Mouse (Mus musculus) layer of hippocampus, postnatal 25 days (tissue): ENCODE measurements around the gene Olfr1512. TPM values are rescaled to one million over a fixed set of nuclear protein-coding genes. Genes with fewer than 3 reads are reported as not detected.
A peak's percentile ranks its signal among the peaks of the same experiment; 100 is the strongest.
"Not testable (repeated sequence)": the region's sequence is repeated elsewhere in the genome, so short reads cannot be mapped to it uniquely, and the experiment has no call there.

ENCODE experiments used
- DNase-seq, 2 experiments: peaks; one replicate each; pipeline ENCODE4 v3.0.0; 2022; ENCODE audit warnings: mixed read lengths in 2 of 2, low spot score in 1 of 2; ENCODE audit errors: extremely low spot score in 1 of 2
- total RNA-seq, 2 experiments: library from RNA; stranded (reverse); gene quantifications; 2 replicates each; pipeline ENCODE4 v1.2.3; 2021

The Olfr1512 gene
- not detected for total RNA-seq

DNA sequence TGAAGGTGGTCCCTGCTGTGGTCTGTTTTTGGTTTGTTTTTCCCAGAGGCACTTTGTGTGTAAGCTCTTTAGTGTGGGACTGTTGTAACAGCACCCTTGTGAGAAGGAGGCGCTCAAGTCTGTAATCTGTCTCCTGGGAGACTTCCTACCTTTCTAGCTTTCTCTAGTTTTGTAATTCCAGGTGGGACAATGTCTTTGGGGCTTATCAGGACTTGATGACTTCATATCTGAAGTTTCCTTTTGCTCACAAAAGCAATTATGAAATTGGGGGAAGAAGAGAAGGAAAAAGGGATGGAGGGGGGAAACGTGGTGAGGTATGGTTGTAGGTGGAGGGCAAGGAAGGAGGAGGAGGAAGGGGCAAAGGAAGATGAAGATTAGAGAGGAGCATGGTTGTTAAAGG, at the start of gene Olfr1512:
Gene Olfr1512 (minus strand): TSS at position 101 of the 400 bp plus-strand sequence.
- DNase-seq: no peak

DNA sequence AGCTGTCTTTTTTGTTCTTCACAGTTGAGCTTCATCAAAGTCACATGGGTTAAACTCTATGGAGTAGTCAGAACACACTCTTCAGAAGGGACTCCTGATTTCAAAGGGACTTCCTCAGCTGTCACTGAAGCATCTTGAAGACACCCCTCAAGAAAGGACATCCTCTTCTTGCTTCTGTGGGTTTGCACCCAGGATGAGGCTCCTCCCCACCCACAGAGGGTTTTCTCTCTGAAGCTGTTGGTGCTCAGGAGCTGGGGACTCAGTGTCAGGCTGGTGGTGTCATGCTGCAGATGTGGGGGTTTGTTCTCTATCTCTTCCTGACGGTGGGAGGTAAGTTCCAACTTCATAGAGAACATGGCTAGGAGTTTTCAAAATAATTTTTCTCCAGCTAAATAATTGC, 48.7 kb upstream of the Olfr1512 start:
- no peak for DNase-seq

DNA sequence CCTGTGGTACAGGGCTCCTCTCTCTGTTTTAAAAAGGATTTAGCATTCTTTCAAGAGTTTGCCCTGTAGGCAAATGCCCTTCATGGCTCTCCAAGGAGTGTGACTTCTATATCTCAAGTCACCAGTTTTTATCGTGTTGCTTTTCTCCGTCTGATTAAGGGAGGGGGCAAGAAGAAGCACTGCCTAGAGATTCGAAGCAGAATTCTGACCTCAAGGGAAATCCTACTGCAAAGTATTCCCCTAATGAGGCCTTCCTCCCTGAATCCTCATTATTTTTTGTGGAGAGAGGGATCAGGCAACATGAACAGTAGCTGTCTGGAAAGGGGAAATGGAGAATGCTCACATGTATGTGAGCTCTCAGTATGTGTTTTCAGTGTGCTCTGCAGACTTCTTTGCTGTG, 35.3 kb upstream of the Olfr1512 start, which contains the start of gene Olfr1510:
Gene Olfr1510 (minus strand): TSS at position 101 of the 400 bp plus-strand sequence.
- no peak for DNase-seq

DNA sequence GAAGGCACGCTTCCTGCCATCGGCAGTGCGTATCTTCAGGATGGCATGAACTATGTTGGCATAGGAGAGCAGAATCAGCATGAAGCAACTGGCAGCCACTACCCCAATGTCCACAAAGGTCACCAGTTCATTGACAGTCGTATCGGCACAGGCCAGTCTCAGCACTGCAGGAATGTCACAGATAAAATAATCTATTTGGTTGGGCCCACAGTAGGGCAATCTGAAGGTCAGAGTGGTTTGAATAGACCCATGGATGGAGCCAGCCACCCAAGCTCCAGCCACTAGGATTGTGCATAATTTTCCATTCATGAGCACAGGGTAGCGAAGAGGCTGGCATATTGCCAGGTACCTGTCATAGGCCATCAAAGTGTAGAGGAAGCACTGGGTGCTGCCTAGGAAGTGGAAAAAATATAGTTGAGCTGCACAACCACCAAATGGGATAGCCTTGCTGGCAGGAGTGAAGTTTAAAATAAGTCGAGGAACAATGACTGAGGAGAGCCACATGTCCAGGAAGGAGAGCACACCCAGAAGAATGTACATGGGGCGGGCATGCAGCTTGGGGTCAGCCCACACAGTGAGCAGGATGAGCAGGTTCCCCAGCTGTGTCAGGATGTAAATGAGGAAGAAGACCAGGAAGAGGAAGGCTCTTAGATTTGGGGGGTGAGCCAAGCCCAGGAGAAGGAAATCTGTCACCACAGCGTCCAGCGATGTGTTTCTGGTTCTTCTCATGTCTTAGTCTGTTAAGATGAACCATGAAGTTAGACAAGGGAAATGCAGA, 31.4 kb upstream of the Olfr1512 start:
- not testable (repeated sequence) for DNase-seq

DNA sequence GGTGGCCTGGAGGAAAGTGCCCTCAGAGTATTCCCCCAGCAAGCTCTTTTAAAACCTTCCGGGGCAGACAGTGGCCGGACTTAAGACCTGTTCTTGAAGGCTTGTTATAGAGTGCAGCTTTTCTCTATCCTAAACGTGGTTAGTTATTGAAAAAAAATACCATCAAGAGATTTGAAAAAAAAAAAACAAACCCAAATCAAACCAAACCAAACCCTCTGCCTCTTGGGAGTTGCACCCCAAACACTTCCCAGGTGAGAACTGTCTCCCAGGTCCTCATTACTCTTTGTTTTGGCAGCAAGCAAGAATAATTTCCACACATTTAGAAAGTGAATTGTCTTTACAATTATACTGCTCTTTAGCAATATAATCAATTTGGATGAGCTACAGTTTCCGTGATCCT, 18.3 kb upstream of the Olfr1512 start, which contains the start of gene Olfr1511:
Gene Olfr1511 (minus strand): TSS at position 101 of the 400 bp plus-strand sequence.
- DNase-seq: no peak

DNA sequence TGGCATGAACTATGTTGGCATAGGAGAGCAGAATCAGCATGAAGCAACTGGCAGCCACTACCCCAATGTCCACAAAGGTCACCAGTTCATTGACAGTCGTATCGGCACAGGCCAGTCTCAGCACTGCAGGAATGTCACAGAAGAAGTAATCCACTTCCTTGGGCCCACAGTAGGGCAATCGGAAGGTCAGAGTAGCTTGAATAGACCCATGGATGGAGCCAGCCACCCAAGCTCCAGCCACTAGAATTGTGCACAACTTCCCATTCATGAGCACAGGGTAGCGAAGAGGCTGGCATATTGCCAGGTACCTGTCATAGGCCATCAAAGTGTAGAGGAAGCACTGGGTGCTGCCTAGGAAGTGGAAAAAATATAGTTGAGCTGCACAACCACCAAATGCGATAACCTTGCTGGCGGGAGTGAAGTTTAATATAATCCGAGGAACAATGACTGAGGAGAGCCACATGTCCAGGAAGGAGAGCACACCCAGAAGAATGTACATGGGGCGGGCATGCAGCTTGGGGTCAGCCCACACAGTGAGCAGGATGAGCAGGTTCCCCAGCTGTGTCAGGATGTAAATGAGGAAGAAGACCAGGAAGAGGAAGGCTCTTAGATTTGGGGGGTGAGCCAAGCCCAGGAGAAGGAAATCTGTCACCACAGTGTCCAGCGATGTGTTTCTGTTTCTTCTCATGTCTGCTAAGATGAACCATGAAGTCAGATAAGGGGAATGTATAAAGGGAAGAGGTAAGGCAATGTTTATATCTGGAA, 11.3 kb upstream of the Olfr1512 start:
- DNase-seq: not testable (repeated sequence)

DNA sequence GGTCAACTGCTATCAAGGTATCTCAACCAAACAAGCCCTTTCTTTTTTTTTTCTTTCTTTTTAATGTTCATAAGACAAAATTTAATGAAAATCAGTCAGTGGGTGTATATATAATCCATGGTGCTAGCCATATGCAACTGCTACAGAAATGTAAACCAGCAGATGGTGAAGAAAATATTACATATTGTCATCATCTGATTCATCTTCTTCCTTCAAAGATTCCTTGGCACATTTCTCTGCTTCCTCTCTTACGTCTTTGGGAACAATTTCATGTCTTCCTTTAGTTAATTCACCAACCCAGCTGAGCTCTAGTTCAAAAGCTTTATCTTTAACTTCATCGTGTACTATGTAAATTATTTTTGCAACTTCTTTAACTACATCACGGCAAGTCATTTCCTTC, 10.2 kb downstream of the Olfr1512 start:
- no peak for DNase-seq

DNA sequence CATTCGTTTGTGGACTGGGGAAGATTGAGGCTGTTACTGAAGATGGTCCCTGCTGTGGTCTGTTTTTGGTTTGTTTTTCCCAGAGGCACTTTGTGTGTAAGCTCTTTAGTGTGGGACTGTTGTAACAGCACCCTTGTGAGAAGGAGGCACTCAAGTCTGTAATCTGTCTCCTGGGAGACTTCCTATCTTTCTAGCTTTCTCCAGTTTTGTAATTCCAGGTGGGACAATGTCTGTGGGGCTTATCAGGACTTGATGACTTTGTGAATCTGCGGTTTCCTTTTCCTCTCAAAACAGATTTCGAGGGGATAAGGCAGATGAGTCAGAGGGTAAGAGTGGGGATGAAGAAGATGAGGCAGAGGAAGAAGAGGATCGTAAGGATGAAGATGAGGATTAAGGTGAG, 22.7 kb downstream of the Olfr1512 start, which contains the start of gene Olfr1513:
Gene Olfr1513 (minus strand): TSS at position 101 of the 400 bp plus-strand sequence.
- no peak for DNase-seq

DNA sequence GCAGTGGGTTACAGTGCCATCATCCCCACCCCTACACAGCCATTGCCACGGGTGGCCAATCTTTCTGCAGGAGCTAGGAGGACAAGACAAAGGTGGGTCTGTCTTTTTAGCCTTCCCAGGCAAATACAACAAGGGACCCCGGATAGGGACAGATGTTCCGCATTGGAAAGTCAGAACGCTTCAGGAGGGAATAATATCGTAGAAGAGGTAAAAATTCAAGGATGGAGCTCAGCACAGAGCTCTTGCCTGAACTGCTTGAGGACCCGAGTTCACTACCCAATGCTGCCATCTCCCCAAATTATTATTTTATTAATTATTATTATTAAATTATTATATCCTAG, 39.5 kb downstream of the Olfr1512 start:
- no peak for DNase-seq

DNA sequence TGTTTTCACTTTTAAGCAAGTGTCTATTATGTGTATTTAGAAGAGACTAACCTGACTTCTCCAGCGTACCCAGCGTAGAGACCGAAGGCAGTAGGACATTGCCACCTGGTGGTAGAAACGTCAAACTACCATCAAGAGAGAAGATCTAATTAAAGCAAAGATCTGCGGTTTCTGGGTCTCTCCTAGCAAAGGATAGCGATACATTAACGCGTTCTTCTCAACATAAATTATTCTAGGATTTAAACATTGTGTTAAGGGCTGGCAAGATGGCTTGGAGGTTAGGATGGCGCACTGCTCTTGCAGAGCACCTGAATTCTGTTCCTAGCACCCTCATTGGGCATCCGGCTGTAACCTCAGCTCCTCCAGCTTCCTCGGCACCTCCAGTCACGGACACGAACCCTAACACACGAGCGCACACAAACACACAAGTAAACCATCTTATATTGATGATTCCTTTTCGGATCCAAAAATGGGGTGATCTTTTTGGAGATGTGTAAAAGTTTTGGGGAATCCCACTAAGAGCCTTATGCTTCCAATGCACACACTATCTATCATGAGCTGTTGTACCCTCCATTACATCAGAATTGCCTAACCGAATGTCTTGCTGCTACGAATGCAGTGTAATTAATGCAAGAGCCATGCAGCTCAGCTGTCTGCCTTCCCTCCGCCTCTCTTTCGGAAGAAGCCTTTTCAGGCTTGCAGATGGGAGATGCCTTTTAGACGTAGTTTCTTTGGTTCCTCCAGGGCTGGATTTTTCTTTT, 40.0 kb downstream of the Olfr1512 start:
- peak; percentile 37 to 60 for DNase-seq

DNA sequence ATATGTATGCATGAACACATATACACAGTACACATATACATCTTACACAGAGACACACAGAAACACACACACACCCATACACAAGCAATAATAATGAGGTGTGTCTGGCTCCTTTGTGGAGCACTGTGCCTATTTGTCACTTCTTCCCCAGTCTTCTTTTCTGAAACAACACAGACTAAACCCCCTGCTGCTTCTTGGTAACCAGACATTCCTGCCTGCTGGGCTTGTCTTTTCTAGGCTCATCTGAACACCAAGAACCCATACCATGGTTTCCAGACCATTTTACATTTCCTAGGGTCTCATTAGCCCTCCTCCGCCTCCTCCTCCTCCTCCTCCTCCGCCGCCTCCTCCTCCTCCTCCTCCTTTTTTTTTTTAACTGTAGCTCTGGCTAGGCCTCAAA, 46.8 kb downstream of the Olfr1512 start:
- no peak for DNase-seq

DNA sequence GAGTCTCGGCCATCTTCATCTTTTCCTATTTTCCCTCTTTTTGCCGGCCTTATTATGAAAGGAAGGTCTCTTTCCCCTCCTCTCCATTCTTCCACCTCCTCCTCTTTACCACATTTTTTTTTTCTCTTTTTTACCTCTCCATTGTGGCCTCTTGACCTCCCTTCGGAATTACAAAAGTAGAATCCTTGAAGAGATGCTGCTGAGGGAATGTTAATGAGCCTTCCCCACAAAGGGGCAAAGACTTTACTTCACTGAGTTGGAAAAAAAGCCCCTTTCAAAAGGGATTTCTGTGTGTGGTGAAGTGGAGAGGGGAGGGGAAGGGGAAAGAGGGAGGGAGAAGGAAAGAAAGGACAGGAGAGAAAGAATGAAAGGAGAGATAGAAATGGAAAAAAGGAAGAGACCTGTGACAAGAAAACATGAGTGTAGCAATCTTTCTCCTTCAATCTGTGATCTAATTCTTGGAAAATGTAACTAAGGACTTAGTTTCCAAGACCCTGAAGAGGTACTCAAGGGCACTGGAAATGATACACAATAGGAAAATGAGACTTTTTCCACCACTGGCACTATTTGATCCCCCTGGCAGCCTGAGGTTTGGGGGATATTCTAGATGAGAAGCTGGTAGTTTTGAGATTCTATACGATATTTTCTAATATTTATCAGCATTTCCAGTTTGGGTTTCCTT, 47.8 kb downstream of the Olfr1512 start:
- no peak for DNase-seq

DNA sequence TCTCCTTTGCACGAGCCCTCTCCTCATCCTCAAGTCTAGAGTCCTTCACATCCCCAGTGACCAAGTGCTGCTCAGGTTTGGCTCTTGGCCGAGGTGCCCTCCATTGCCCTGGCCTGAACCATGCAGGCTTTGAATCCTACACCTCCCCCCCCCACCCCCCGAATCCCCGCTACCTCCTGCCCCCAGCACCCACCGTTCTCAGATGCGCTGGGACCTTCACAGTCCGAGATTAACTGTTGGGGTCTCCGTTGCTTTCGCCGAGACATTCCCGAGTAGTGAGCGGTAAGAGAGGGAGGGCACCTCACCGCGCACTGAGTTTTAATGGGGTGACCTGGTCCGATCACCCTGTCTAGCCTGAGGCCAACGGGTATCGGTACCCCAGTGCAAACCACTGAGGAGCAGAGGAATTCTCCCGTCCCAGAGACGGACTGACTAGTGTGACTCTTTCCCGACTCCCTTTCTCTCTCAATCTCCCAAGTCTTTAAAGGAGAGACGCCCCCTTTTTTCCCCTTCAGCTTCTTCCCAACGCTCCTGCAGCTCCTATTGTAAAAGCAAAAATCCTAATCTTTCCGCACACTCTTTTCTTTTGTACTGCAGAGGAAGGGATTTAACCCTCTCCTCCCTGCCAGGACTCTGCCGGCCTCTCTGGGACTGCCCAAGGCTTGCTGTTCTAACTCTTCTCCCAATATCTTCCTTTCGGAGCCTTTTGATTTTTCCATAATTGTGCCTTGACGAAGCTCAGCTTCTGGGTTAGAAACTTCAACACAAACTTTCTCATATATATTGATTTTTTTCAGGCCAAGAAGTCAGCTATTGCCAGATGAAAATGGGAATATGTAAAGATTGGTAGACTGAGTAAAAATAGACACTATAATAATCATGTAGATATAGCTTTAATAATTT, 50.8 kb downstream of the Olfr1512 start, which contains the start of gene Sall2:
Gene Sall2 (minus strand): TSS at position 853 of the 903 bp plus-strand sequence.
- DNase-seq: no peak

DNA sequence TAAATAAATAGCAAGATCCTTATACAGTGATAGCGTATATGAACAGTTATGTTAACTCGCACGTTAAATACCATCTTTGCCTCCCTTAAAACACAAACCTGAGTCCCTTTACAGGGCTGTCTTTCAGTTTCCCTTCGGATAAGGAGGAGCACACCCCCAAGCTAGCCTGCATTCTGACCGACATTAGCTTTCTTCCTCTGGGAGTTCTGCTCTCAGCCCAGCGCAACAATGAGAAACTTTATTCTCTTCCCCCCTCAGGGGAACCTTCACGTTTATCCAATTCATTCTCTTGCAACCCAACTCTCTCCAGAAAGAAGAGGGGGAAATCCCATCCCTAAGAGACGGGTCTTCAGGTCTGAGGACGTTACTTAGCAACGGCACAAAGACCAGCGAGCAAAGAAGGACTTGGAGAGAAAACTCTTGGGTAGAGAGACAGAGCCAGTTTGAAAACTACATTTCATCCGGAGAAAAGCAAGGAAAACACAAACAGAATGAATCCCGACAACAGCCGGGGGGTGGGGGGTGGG, 51.5 kb downstream of the Olfr1512 start:
- DNase-seq: no peak

DNA sequence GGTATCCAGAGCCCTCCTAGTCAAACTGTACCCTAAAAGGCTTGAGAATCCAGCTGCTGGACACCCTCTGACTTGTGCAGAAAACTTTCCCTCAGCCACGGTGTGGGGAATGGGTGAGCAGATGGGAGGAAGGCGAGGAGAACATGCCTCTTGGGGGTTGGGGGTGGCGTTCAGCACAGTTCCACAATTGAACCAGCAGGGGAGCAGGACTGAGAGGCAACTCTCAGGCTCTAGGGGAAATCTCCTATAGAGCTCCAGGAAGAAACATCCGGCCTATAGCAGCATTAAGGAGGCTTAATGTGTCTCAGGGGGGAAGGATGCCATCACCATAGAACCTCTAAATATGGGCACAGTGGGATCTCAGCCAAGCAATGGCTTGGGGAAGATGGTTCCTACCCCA, 53.1 kb downstream of the Olfr1512 start:
- DNase-seq: peak in 1 of 2 experiments; percentile 10
